Mouse (Mus musculus): ENCODE measurements at regions not wholly inside any gene's neighbourhood (a gene's known extent, or its start where the extent isn't known, plus 50 kb on each side); places are given as distances from the start of the nearest gene placed in this dataset.

DNA sequence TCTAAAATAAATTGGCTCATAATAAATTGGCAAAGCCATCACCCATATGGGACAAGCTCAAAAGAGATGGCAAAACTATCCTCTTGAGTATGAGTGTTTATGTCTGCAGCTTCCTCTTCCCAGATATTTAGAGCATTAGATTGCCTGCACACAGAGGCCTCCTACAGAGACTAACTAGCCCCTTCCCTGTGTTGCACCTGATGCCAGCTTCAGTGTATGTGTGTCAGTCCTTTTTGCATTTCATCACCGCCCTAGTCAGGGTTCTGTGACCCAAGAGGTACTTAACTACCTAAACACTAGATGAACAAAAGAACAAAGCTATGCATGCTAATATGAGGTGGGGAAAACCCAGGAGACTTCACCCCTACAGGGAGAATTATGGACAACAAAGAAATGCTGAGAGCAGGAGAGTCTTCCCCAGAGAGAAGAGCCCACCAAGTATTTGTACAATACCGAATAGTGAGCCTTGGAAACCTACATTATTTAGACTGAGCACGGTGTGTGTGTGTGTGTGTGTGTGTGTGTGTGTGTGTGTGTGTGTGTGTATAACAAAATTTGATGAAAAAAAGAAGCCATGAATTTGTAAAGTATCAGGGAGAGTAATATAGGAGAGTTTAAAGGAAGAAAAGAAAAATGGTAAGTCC, 62.5 kb downstream of the Speer2 start:
- WGBS, result 80% methylated on average over 3 of the region's 3 CpGs
- Histone ChIP-seq H3K9me3 (ENCODE audit: control insufficient read depth, low read length) (no peaks in the 10 kb centered on the region), H3K4me1 (ENCODE audit: control insufficient read depth, insufficient read depth, low read length) (no peaks in the 10 kb centered on the region), H3K27me3 (replicated peaks; ENCODE audit: control insufficient read depth, insufficient read depth, low read length) (no peaks in the 10 kb centered on the region), H3K4me3 (ENCODE audit: low read depth, low read length) (no peak overlapping the region), H3K4me2 (ENCODE audit: low read depth, low read length) (no peak overlapping the region), H3K9ac (ENCODE audit: low read depth, low read length) (no peak overlapping the region), H3K27ac (replicated peaks; ENCODE audit: low read depth, low read length) (no peak overlapping the region), H3K36me3 (ENCODE audit: control insufficient read depth, insufficient read depth, low read length) (no peaks in the 10 kb centered on the region)
- DNase-seq (ENCODE audit: low spot score) (no peak), ATAC-seq (ENCODE audit: low read depth) (no peak)

DNA sequence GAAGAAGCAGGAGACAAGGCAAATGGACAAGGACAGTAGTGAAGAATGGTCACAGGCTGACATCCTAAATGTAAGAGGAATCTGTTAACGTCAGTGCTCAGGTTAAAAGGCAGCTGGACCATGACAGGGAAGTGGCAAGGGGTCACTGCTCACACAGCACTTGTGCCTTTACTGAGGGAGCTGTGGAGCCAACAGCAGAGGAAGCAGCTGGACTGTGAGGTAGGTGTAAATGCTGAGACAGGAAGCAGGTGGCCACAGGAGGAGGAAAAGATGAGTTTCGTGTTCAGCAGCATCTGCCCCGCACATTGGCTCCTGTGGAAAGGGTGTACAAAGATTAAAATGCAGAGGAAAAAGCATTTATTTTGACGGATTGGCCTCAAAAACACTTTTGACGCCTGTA, 67.2 kb downstream of the Speer2 start:
- no peak for ATAC-seq (ENCODE audit: low read depth)
- DNase-seq (ENCODE audit: low spot score), result peak; percentile 23
- H3K4me1 ChIP-seq (ENCODE audit: control insufficient read depth, insufficient read depth, low read length), result no peaks in the 10 kb centered on the region
- H3K36me3 ChIP-seq (ENCODE audit: control insufficient read depth, insufficient read depth, low read length), result no peaks in the 10 kb centered on the region
- no peak overlapping the region for H3K4me3 ChIP-seq (ENCODE audit: low read depth, low read length)
- no peak overlapping the region for H3K4me2 ChIP-seq (ENCODE audit: low read depth, low read length)
- H3K9me3 ChIP-seq (ENCODE audit: control insufficient read depth, low read length), result no peaks in the 10 kb centered on the region
- H3K27me3 ChIP-seq (replicated peaks; ENCODE audit: control insufficient read depth, insufficient read depth, low read length), result no peaks in the 10 kb centered on the region
- no peak overlapping the region for H3K9ac ChIP-seq (ENCODE audit: low read depth, low read length)
- no peak overlapping the region for H3K27ac ChIP-seq (replicated peaks; ENCODE audit: low read depth, low read length)
- 51% methylated on average over 5 of the region's 5 CpGs for WGBS

DNA sequence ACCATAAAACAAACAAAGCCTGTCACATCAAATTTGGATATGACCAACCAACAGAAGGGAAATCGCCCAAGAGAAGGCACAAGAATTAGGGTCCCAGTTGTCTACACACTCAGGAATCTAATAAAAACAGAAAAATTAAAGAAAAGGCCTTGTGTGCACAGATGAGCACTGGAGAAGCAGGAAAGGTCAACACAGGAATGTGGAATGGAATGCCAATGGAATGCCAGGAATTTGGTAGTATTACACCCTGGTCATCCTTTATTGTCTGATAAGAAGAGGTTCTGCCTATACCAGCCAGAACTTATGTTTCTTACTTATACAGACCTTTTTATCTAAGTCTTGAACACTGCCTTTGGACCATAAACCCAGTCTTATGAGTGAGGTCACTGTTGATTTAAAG, 72.9 kb downstream of the Speer2 start:
- ATAC-seq (ENCODE audit: low read depth), result no peak
- 59% methylated on average over 1 of the region's 1 CpGs for WGBS

DNA sequence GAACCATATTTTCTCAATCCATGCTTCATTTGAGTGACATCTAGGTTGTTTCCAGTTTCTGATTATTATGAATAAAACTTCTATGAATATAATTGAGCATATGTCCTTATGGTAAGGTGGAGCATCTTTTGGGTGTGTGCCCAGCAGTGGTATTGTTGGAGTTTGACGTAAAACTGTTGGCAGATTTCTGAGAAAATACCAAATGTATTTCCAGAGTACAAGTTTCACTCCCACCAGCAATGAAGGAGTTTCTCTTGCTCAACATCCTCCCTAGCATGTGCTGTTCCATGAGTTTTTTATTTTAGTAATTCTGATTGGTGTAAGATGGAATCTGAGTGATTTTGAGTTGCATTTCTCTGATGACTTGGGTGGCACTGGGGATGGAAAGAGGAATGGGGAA, 92.8 kb downstream of the Speer2 start:
- Histone ChIP-seq H3K36me3 (ENCODE audit: control insufficient read depth, insufficient read depth, low read length) (no peaks in the 10 kb centered on the region), H3K4me3 (ENCODE audit: low read depth, low read length) (no peak overlapping the region), H3K9me3 (ENCODE audit: control insufficient read depth, low read length) (no peaks in the 10 kb centered on the region), H3K4me2 (ENCODE audit: low read depth, low read length) (no peak overlapping the region), H3K27me3 (replicated peaks; ENCODE audit: control insufficient read depth, insufficient read depth, low read length) (no peaks in the 10 kb centered on the region), H3K27ac (replicated peaks; ENCODE audit: low read depth, low read length) (no peak overlapping the region), H3K4me1 (ENCODE audit: control insufficient read depth, insufficient read depth, low read length) (no peaks in the 10 kb centered on the region), H3K9ac (ENCODE audit: low read depth, low read length) (no peak overlapping the region)
- DNase-seq (ENCODE audit: low spot score), result no peak
- no peak for ATAC-seq (ENCODE audit: low read depth)
- whole genome bisulfite sequencing, result 80% methylated on average over 1 of the region's 1 CpGs

More for the DNA sequence above, 72.9 kb downstream of the Speer2 start:
- Histone ChIP-seq H3K4me1 (ENCODE audit: control insufficient read depth, insufficient read depth, low read length) (no peaks in the 10 kb centered on the region), H3K27ac (replicated peaks; ENCODE audit: low read depth, low read length) (no peak overlapping the region), H3K36me3 (ENCODE audit: control insufficient read depth, insufficient read depth, low read length) (no peaks in the 10 kb centered on the region), H3K4me2 (ENCODE audit: low read depth, low read length) (no peak overlapping the region), H3K9me3 (ENCODE audit: control insufficient read depth, low read length) (no peaks in the 10 kb centered on the region), H3K4me3 (ENCODE audit: low read depth, low read length) (no peak overlapping the region), H3K9ac (ENCODE audit: low read depth, low read length) (no peak overlapping the region), H3K27me3 (replicated peaks; ENCODE audit: control insufficient read depth, insufficient read depth, low read length) (no peaks in the 10 kb centered on the region)
- DNase-seq (ENCODE audit: low spot score), result no peak
